Mouse (Mus musculus): Measurements from ENCODE around the gene Plcb1.
"Not testable (repeated sequence)": the region's sequence is repeated elsewhere in the genome, so short reads cannot be mapped to it uniquely, and the experiment has no call there.

Gene Plcb1

GRCm38 (mm10) chr2:135318136-135318535, 532.3 kb downstream of the Plcb1 start:
- DNase-seq (ENCODE audit: low read depth) = no peak

- DNase-seq (ENCODE audit: low read depth) = no peak
Observed at GRCm38 (mm10) chr2:135323276-135323954, 537.5 kb downstream of the Plcb1 start.

- peak; percentile 46 for DNase-seq (ENCODE audit: low read depth)
Observed at GRCm38 (mm10) chr2:135323955-135324302, 538.1 kb downstream of the Plcb1 start.

GRCm38 (mm10) chr2:135328756-135329155, 542.9 kb downstream of the Plcb1 start:
- peak; percentile 19 for DNase-seq (ENCODE audit: low read depth)

GRCm38 (mm10) chr2:135329782-135330545, 544.1 kb downstream of the Plcb1 start:
- DNase-seq (ENCODE audit: low read depth) = peak; percentile 28

- DNase-seq (ENCODE audit: low read depth) = no peak
Observed at GRCm38 (mm10) chr2:135331868-135332267, 546.0 kb downstream of the Plcb1 start.

- DNase-seq (ENCODE audit: low read depth) = peak; percentile 16
Observed at GRCm38 (mm10) chr2:135356311-135356710, 570.4 kb downstream of the Plcb1 start.

- DNase-seq (ENCODE audit: low read depth) = peak; percentile 39
Observed at GRCm38 (mm10) chr2:135361798-135362197, 575.9 kb downstream of the Plcb1 start.

GRCm38 (mm10) chr2:135362948-135363347, 577.1 kb downstream of the Plcb1 start:
- no peak for DNase-seq (ENCODE audit: low read depth)

GRCm38 (mm10) chr2:135370259-135370835, 584.5 kb downstream of the Plcb1 start:
- no peak for DNase-seq (ENCODE audit: low read depth)

- DNase-seq (ENCODE audit: low read depth) = not testable (repeated sequence)
Observed at GRCm38 (mm10) chr2:135380796-135381195, 594.9 kb downstream of the Plcb1 start.

- no peak for DNase-seq (ENCODE audit: low read depth)
Observed at GRCm38 (mm10) chr2:135381396-135381795, 595.5 kb downstream of the Plcb1 start.

GRCm38 (mm10) chr2:135387990-135388389, 602.1 kb downstream of the Plcb1 start:
- peak; percentile 23 for DNase-seq (ENCODE audit: low read depth)

GRCm38 (mm10) chr2:135394698-135395097, 608.8 kb downstream of the Plcb1 start:
- DNase-seq (ENCODE audit: low read depth) = no peak

- no peak for DNase-seq (ENCODE audit: low read depth)
Observed at GRCm38 (mm10) chr2:135396375-135396774, 610.5 kb downstream of the Plcb1 start.

- no peak for DNase-seq (ENCODE audit: low read depth)
Observed at GRCm38 (mm10) chr2:135397970-135398369, 612.1 kb downstream of the Plcb1 start.

GRCm38 (mm10) chr2:135399760-135400159, 613.9 kb downstream of the Plcb1 start:
- no peak for DNase-seq (ENCODE audit: low read depth)

- no peak for DNase-seq (ENCODE audit: low read depth)
Observed at GRCm38 (mm10) chr2:135402916-135403315, 617.0 kb downstream of the Plcb1 start.

- no peak for DNase-seq (ENCODE audit: low read depth)
Observed at GRCm38 (mm10) chr2:135403344-135403743, 617.5 kb downstream of the Plcb1 start.

GRCm38 (mm10) chr2:135404095-135404494, 618.2 kb downstream of the Plcb1 start:
- DNase-seq (ENCODE audit: low read depth) = no peak

- no peak for DNase-seq (ENCODE audit: low read depth)
Observed at GRCm38 (mm10) chr2:135409418-135410097, 623.7 kb downstream of the Plcb1 start.

- DNase-seq (ENCODE audit: low read depth) = no peak
Observed at GRCm38 (mm10) chr2:135411675-135412074, 625.8 kb downstream of the Plcb1 start.

- DNase-seq (ENCODE audit: low read depth) = no peak
Observed at GRCm38 (mm10) chr2:135415137-135415536, 629.3 kb downstream of the Plcb1 start.
